Mouse (Mus musculus) layer of hippocampus, postnatal 25 days (tissue): ENCODE measurements around the gene Slc39a10. TPM values are rescaled to one million over a fixed set of nuclear protein-coding genes. Genes with fewer than 3 reads are reported as not detected.

Experiments used
- DNase-seq, 2 experiments: peaks; one replicate each; pipeline ENCODE4 v3.0.0; 2022; ENCODE audit warnings: mixed read lengths in 2 of 2, low spot score in 1 of 2; ENCODE audit errors: extremely low spot score in 1 of 2
- total RNA-seq, 2 experiments: library from RNA; stranded (reverse); gene quantifications; 2 replicates each; pipeline ENCODE4 v1.2.3; 2021

Slc39a10 gene
- 100 to 1,000 TPM in 1 of 2 experiments, 10 to 100 TPM in 1; 97.3 to 107 TPM for total RNA-seq

DNA sequence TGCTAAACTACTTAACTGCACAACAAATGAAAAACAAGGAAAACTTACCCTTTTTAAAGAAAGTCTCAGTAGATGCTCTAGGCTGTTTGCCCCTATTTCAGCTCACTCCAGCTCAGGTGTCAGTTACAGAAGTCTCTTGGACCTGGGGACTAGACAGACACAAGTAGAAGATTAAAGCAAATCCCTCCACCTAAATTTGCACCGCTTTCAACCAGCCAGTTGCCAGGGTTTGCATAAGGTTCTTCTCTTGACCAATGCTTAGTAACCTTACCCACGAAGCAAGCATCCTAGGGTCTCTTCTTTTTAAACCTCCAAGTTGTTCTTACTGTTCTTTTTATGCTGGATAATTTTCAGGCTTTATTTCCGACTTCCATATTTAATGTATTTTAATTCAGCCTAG, at the start of gene Slc39a10:
Gene Slc39a10, minus strand, starts transcription at position 101 of the 400 bp plus-strand sequence.
- no peak for DNase-seq

DNA sequence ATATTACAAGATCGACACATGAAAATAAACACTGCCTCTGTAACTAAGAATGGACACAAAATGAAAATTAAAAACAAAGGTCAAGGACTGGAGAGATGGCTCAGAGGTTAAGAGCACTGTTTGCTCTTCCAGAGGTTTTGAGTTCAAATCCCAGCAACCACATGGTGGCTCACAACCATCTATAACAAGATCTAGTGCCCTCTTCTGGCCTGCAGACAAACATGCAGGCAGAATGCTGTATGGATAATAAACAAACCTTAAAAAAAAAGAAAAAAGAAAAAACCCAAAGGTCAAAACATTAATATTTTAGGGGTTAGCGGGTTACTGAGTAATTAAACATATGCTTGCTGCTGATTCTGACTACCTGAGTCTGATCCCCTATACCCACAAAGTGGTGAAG, 46.6 kb upstream of the Slc39a10 start:
- DNase-seq: no peak

DNA sequence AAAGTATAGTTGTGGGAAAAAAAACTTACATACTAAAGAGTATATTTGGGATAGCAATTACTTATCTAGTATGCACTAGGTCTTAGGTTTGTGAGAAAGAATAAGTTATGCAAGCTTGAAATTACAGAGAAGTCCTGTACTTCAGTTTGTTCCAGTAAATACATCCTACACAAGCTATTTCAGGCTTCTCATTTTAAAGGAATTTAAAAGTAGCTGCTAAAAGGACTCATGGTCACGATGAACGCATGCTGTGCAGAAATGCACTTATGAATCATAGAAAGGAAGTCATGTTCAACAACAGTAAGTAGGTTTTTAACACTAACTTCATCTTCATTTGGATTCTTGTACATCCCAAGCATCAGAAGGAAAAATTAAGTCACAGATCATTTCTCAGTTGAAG, 45.0 kb upstream of the Slc39a10 start:
- DNase-seq: no peak

DNA sequence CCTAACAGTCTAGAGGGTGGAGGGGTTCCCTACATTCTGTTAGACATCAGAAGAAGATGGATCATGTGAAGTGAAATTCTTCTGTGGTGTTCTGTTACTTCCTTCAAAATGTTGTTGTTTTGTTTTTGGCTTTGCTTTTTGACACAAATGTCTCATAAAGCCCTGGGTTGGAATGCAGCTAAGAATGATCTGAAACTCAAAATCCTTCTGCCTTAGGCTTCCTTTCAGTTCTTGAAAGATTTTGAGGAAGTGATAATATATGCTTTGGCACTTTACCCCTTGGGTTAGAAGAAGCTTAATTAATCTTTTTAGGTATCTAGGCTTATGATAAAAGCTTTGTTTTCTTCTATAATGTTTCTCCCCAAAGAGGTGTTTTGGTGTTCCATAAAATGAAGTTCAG, 34.5 kb upstream of the Slc39a10 start:
- DNase-seq: no peak

DNA sequence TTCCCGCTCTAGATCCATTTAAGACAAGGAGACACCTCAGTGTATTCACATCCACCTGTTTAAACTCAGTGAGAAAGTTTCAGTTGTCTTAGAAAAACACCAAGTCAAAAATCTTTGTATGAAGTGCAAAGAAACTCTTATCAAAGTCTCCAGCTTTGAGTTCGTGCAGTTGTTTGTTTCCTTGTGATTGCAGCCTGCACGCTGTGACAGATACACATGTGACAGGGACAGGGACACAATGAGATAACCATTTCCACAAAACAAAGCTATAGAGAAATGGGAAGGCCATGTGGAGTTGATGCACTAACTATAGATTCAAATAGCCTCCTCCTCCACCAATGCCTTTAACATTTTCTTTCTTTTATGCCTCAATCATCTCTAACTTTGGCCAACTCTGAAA, 33.6 kb upstream of the Slc39a10 start:
- no peak for DNase-seq

DNA sequence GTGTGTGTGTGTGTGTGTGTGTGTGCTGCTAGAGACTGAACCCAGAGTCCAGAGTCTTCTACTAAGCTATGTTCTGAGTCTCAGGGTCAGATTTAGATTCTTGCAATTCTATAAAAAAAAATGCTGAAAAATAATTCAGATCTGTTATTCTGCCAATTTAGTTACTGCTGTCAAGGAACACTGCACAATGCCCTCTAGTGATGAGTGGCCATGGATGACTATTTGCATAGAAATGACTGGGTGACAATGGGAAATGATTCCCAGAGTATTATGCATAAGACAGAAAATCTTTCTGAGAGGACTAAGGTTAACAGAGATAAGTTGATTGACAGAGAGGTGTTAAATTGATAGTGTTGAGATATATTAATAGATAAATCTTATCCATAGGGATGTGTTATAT, 32.3 kb upstream of the Slc39a10 start:
- DNase-seq: no peak

DNA sequence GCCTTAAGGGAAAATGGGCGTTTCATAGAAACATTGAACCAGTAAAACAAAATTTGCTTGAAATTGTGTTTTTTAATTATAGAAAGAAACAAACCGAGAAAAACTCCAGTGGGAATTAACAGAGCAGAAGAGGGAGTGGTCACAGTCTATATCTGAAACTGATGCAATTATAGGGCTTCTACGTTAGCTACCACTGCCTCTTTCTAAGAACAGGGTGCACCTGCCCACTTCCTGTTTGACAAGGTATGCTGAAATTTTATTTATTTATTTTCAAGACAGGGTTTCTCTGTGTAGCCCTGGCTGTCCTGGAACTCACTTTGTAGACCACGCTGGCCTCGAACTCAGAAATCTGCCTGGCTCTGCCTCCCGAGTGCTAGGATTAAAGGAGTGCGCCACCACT, 30.3 kb upstream of the Slc39a10 start:
- DNase-seq: no peak

DNA sequence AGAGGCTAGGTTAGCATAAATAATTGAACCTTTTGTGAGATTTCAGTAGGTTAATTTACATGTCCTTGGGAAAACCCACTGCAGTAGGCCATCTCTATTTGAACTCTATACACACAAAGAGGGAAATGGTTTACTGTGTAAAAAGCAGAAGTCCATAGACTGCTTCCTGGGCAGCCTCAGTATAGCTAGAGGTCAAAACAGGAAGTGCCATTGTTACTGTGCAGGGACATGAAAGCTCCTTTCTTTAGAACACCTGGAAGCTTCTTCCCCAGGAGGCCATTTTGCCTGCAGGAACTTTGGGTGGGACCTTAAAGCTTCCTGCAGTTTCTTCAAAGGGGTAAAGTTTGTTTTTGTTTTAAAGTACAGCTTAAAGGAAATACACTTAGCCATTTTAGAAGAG, 29.0 kb upstream of the Slc39a10 start:
- DNase-seq: no peak

DNA sequence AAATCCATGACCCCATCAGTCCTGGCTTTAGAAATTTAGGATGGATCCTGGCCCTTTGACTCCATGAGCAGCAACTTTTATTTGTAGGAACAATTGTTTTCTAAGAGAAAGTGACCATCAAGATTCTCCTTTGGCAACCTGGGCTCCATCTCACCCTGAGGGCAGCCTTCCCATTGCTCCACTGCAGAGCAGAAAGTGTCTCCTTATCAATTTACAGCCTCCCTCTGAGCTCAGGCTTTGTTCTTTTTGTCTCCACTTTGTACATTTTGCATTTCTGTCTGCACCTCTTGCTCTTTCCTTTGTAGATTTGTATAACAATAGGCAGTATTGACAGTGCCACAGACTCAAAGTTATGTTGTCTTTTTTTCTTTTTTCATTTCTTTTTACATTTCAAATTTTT, 23.6 kb upstream of the Slc39a10 start:
- DNase-seq: no peak

DNA sequence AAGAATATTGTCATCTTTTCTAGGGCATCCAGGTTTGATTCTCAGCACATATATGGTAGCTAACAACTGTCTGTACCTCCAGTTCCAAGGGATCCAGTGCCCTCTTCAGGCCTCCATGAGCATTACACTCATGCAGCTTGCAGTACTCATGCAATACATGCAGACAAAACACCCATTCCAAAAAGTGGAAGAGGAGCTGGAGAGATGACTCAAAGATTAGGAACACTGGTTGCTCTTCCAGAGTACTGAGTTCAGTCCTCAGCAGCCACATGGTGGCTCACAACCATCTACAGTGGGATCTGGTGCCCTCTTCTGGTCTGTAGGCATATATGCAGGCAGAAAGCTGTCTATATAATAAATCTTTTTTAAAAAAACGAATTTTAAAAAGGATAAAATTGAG, 21.7 kb upstream of the Slc39a10 start:
- DNase-seq: no peak

DNA sequence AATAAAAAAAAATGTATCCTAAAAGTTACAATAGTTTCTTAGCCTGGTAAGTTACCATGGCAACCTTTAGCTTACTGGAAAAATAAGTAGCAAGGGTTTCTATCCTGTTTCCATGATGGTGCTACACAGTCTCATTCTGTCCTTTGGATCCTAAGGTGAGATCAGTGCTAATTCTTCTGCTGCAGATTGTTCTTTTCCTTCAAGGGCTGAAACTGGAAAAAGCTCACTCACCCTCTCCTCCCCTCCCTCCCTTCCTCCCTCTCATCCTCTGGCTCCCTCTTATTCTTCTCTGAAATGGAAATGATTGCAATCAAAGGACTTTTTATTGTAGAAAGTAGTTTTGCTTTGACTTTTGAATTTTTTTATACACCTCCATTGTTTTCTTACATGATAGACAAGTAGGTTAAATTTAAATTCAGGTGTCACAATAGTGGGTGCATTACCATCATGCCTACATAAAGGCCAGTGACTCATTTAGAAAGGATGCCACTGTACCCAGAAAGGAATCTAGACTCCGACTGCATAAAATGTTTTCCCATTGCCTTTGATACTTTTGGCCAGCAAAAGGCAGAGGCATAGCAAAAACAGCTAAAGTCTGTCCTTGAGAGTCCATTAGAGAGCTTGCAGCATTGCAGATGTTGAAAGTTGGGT, 20.0 kb upstream of the Slc39a10 start:
- no peak for DNase-seq

DNA sequence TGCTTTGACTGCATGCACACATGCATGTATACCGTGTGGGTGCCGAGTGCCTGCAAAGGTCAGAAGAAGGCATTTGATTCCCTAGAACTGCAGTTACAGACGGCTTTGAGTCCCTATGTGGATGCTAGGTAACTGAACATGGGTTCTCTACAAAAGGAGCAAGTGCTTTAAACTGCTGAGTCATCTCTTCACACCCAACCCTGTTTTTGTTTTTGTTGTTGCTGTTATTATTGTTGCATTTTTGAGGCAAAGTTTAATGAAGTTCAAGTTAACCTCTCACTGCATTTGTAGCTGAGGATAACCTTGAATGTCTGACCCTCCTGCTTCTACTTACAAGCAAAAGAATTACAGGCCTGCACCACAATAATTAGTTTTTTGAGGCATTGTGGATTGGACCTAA, 17.5 kb upstream of the Slc39a10 start:
- DNase-seq: no peak

DNA sequence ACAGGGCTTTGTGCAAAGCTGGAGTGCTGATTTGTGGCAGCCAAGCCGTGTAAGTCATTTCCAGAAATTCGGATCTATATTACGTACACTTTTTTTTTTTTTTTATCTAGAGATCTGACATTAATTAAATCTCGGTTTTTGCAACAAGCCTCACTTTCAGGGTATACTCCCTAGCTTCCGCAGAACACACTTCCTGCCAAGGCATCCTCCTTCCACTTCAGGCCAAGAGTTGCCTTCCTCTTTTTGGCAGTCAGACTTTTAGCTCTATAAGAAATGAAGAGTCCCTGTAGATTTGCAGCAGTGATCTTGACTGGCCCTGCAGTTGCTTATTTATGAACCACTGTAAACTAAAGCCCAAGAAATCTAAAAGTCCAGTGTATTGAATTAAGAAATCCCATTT, 13.1 kb upstream of the Slc39a10 start:
- no peak for DNase-seq

DNA sequence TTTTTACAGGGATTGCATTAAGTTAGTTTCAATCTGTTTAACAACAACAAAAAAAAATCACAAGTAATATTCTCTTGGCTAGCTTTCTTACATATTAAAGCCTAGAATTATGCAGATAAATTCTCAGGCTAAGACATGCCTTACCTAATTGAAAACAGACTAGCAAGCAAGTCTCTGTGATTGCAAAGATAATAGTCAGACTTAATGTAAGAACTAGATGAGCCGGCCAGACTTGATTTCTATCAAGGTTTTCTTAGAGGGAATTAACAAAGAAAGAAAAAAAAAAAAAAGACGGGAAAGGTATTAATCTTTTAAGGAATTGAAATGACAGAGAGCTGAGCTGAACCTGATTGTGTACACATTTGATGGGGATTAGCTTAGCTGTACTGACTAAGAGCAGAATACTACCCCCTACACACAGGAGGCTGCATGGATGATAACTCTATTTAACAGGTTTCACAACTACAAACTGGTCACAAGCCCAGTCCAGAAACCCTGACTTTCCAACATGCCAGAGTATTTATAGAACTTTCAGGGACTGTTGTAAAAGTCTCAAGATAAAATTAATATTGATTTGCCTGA, 9.5 kb upstream of the Slc39a10 start:
- DNase-seq: no peak

DNA sequence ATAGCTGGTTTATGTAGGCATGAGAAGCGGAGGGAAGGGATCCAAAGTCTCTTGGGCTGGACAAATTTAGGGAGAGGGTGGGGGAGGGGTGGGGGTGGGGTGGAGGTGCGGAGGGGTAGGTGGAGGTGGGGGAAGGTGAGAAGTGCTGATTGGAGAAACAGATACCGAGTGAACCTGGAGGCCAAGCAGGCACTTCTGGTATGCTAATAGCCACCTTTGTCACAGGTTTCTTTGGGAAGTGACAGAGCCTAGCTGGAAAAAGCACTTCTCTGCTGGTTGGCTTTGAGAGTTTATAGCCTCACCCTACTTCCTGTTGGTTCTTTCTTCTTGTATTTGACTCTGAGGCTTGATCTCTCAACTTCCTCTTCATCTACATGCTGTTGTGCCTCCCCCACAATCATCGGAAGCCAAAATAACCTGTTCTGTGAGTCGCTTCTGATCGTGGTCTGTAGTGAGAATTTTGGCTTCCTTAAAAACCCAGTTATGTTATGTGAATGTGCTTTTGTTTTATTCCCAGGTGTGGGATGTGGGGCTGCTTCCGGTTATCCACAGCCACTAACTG, 1.7 kb upstream of the Slc39a10 start:
- DNase-seq: no peak

DNA sequence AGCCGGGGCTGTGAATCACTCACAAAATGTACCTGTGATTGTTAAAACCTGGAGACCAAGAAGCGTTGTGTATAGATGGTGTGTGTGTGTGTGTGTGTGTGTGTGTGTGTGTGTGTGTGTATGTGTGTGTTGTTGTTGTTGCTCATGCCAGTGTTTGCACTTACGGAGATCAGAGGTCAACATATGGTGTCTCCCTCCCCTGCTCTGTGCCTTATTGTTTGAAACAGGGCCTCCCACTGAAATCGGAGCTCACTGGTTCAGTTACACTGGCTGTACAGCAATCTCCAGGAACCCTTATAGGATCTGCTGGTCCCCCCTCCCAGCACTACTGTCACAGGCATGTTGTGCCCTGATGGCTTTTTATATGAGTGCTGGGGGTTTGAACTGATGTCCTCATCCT, 3.9 kb downstream of the Slc39a10 start:
- DNase-seq: no peak

DNA sequence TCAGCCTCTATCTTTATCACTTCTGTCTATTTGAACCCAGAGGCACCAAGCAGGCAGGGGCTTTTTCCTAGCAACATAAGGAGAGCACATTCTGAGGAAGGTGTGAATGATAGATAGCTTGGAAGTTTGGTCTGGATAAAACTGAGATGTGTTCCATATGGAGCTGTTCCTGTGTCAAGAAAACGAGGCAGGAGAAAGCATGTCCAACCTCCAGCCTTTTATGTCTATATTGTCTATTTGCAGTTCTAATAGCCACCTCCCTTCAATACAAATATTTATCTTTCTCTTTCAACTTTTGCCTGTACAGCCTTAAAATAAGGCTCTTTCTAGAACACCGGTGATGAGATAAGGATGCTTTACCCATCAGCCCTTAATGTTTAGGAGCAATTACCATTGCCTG, 4.3 kb downstream of the Slc39a10 start:
- DNase-seq: no peak

DNA sequence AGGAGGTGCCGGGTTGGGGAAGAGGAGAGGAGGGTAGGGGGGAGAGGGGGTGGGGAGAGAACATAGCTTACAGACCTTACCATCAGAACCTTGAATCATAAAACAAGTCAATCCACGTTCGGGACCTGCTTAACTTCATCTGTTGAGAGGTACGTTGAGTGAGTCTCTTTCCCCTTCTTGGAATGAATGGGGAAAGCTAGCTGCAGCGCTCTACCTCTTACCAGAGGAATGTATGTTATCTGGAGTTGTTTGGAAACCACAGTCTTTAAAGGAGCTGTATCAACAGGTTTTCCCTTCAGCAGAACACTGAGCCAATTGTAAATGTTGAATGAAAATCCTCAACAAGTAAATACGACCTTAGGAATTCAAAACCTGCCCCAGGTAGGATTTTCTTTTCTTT, 4.7 kb downstream of the Slc39a10 start:
- no peak for DNase-seq

DNA sequence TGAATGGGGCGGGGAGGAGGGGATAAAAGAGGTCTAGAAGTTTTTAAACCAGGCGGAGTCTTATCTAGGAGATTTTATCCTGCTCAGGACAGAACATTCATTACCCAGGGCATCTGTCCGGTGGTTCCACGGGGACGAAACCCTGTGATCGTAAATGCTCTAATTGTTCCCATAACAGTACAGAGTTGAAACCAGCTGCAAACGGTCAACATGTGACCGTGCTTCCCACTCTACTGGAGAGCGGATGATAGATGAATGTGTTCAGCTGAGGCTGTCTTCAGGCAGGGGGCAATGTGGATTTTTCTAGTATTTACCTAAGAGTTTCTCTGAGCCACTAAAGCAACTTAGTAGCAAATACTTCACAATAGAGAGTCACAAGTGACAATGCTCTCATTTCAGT, 6.6 kb downstream of the Slc39a10 start:
- no peak for DNase-seq

DNA sequence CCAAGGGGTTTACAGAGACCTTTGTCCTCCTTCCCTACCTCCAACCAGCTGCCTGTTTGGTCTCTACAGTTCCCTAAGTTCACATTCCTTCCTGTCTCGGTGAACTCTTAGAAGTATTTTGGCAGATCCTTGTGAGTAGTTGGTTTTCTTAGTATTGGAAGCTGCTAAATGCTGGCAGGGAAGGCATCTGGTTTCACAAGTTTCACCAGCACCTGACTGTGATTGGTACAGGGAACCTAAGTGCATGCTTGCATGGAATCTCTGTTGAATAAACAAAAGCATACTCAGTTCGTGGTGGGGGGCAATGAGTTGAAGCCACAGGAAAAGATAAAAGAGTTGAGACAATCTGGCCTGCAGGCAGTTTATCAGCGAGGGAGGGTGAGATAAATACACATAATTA, 7.4 kb downstream of the Slc39a10 start:
- DNase-seq: no peak

DNA sequence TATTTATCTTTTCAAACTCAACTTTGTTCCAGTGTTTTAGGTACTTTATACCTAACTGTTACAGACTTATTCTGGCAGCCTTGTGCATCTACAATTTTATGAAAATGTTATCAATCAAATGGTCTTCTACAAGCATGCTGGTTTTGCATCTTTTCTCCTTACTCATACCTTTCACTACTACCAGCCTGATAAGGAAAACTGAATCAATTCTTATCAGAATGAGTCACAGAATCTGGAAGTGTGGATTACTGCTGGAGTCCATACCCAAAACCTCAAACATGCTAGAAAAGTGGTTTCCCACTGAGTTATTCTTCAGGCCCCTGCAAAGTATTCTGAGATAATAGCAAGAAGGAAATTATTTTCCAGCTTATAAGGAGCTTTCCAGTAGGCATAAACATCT, 12.7 kb downstream of the Slc39a10 start:
- no peak for DNase-seq

DNA sequence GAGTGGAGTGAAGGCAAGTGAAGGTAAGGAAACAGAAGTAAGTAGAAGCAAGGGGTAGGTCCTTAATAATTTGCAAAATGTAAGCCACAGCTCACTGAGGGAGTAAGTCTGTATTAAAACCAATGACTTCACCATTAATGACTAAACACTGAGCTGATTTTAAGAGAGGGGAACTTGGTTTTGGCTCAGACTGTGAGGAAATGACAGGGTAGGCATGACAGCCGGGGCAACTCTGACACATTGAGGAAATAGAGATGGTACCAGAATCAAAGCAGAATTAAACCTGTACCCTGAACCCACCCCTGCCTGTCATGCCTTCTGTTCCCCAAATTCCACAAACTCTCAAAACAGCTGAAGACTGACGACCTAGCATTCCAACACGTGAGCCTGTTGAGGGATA, 18.9 kb downstream of the Slc39a10 start:
- DNase-seq: no peak
